Mouse (Mus musculus) C2C12 (cell line): Measurements from ENCODE around the gene C530008M17Rik. TPM values are rescaled to one million over a fixed set of nuclear protein-coding genes. Genes with fewer than 3 reads are reported as not detected.

Source experiments
- H3K27me3 ChIP-seq: one replicate; pipeline ENCODE4 v1.6.1; 2011; ENCODE audit not compliant: control insufficient read depth, insufficient read depth, insufficient read length
- H3K36me3 ChIP-seq: one replicate; pipeline ENCODE4 v1.6.1; 2011; ENCODE audit not compliant: control insufficient read depth, insufficient read depth
- H3K4me3 ChIP-seq: one replicate; pipeline ENCODE4 v1.5.1; 2011; ENCODE audit warnings: mild to moderate bottlenecking, control low read depth; ENCODE audit not compliant: poor library complexity, insufficient read depth, severe bottlenecking
- H3K79me2 ChIP-seq: one replicate; pipeline ENCODE4 v1.6.1; 2011; ENCODE audit not compliant: control insufficient read depth, insufficient read depth
- H3K79me3 ChIP-seq: one replicate; pipeline ENCODE4 v1.6.1; 2011; ENCODE audit warnings: low read depth, control low read depth
- H3ac ChIP-seq: one replicate; pipeline ENCODE3; 2011; ENCODE audit warnings: low read depth; ENCODE audit not compliant: control insufficient read depth, insufficient read length
- CEBPB ChIP-seq: IDR thresholded peaks from one replicate; pipeline ENCODE4 v1.6.1; 2011; ENCODE audit warnings: low read depth, mild to moderate bottlenecking, control low read depth, moderate library complexity
- CTCF ChIP-seq: IDR thresholded peaks from one replicate; pipeline ENCODE4 v1.5.1; 2011; ENCODE audit not compliant: control insufficient read depth, insufficient read depth, insufficient read length
- FOSL1 ChIP-seq: IDR thresholded peaks from one replicate; pipeline ENCODE4 v1.8.0; 2011; ENCODE audit warnings: mild to moderate bottlenecking, low read length; ENCODE audit not compliant: poor library complexity, insufficient read depth, severe bottlenecking
- MAX ChIP-seq: IDR thresholded peaks from one replicate; pipeline ENCODE4 v1.6.1; 2011; ENCODE audit warnings: mild to moderate bottlenecking, control low read depth
- MYOD1 ChIP-seq: IDR thresholded peaks from one replicate; pipeline ENCODE4 v1.6.1; 2011; ENCODE audit warnings: low read depth; ENCODE audit not compliant: control insufficient read depth, insufficient read length
- MYOG ChIP-seq: IDR thresholded peaks from one replicate; pipeline ENCODE4 v1.6.1; 2011; ENCODE audit not compliant: control insufficient read depth, insufficient read length; ENCODE audit errors: extremely low read depth
- USF1 ChIP-seq: IDR thresholded peaks from one replicate; pipeline ENCODE4 v1.6.1; 2011; ENCODE audit warnings: low read depth, mild to moderate bottlenecking, control low read depth, moderate library complexity
- polyA plus RNA-seq: library from polyadenylated mRNA; unstranded; fragments of >200 nt; fragmentation: generic; extraction: Trizol; gene quantifications from one replicate; pipeline ENCODE4 v1.2.1, GENCODE M21; 2012; ENCODE audit warnings: missing spikeins

The C530008M17Rik gene
- polyA plus RNA-seq, 1 experiment: 4.6 TPM

DNA sequence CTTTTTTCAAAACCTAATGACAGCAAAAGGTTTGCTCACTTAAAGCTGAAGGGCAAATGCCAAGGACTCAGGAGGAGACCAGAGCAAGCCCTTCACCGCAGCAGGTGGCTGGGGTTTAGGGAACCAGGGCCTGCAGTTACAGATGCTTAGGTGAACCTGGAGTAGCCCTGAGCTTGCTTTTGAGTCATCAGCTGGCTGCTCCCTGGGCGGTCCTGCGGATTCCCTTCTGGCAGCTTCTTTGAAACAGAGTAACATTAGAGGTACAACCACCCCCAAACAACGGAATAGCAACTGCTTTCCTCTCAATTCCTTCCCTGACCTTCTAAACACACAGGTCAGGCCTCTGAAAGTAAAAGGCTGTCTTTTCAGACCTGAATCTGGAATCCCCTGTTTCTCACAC lies 116.5 kb downstream of the C530008M17Rik start:
- H3K27me3 ChIP-seq: no peaks in the 10 kb centered on the region
- no peaks in the 10 kb centered on the region for H3K79me2 ChIP-seq
- H3K4me3 ChIP-seq: no peak overlapping the region
- no peaks in the 10 kb centered on the region for H3K79me3 ChIP-seq
- TF ChIP-seq MYOD1 (no peak), CTCF (no peak), CEBPB (no peak), USF1 (no peak), FOSL1 (no peak), MAX (no peak), MYOG (no peak)
- no peaks in the 10 kb centered on the region for H3K36me3 ChIP-seq
- no peak overlapping the region for H3ac ChIP-seq

DNA sequence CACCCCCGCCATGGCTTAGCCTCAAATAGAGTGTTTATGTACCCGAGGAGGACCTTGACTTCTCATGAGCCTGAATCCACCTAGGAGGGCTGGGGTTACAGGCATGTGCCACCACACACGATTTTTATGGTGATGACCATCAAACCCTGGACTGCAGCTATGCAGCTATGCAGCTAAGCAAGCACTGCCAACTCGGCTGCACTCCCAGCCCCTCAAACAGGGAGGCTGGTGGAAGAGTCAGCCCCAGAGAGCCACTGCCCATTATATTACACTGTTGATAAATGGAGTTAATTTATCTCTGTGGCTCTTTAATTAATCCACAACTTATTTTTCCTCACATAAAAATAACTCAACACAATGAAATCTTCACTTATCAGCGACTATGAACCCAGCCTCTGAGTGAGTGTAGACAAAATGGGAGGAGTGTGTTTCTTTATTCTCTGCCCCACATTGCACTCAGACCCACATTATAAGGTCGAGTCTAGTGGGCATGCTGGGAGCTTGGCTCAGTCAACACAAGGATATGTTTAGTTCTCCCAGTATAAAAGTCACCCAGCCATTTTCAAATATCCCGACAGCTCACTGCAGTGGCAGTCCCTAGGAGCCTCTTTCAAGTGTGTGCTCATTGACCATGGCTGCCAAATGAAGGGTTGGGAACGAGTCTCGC lies 117.3 kb downstream of the C530008M17Rik start:
- H3K79me2 ChIP-seq: no peaks in the 10 kb centered on the region
- H3ac ChIP-seq: no peak overlapping the region
- TF ChIP-seq FOSL1: no peak
- TF ChIP-seq CTCF: no peak
- TF ChIP-seq CEBPB: no peak
- TF ChIP-seq MYOG: no peak
- no peak for TF ChIP-seq USF1
- TF ChIP-seq MAX: no peak
- no peak for TF ChIP-seq MYOD1
- H3K36me3 ChIP-seq: no peaks in the 10 kb centered on the region
- H3K4me3 ChIP-seq: no peak overlapping the region
- no peaks in the 10 kb centered on the region for H3K27me3 ChIP-seq
- no peaks in the 10 kb centered on the region for H3K79me3 ChIP-seq

DNA sequence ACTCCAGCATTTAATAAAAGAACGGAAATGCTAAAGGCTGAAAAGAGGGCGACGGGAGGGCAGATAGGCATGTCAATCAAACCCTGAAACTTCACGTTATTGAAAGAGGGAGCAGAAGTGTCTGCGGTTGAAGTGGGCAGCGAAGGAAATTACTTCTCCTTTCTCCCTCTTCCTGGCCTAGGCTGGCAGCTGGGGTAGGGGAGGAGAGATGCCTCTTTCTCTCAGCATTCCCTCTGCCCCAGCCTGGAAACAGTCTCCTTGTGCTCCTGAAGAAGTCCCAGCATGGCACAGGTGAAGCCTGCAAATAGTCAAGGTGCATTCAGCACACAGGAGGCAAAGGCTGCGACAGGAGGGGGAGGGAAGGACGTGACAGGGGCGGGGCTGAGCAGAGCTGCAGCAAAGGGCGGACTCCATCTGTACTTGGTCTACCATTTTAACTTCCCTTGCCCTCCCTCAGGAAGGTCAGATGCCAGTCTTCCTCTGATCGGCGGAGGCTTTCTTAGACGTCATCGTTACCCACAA lies 122.8 kb downstream of the C530008M17Rik start:
- Histone ChIP-seq H3K36me3 (no peaks in the 10 kb centered on the region), H3K79me3 (no peaks in the 10 kb centered on the region), H3K27me3 (no peaks in the 10 kb centered on the region), H3K79me2 (no peaks in the 10 kb centered on the region), H3K4me3 (no peak overlapping the region), H3ac (no peak overlapping the region)
- TF ChIP-seq MYOG (no peak), USF1 (no peak), FOSL1 (no peak), CTCF (no peak), MYOD1 (no peak), MAX (no peak), CEBPB (no peak)

DNA sequence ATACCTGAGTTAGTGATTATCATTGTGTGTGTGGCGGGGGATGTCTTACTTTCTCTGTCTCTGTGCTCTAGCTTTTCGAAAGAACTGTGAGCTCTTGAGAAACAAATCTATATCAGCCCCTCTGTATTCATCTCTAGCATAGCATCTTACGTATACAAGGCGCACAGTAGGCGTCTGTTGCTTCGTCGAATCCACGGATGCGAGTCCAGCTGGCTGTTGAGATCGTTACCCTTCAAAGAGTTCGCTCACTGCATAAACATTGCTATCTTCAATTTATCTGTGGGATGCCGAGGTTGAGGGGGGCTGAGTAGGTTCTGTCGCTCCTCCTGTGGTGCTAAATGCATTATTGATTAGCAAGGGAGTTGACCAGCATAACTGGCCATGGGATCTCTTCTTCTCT lies 125.6 kb downstream of the C530008M17Rik start:
- TF ChIP-seq MYOG (no peak), CEBPB (no peak), MYOD1 (no peak), FOSL1 (no peak), USF1 (no peak), CTCF (no peak), MAX (no peak)

DNA sequence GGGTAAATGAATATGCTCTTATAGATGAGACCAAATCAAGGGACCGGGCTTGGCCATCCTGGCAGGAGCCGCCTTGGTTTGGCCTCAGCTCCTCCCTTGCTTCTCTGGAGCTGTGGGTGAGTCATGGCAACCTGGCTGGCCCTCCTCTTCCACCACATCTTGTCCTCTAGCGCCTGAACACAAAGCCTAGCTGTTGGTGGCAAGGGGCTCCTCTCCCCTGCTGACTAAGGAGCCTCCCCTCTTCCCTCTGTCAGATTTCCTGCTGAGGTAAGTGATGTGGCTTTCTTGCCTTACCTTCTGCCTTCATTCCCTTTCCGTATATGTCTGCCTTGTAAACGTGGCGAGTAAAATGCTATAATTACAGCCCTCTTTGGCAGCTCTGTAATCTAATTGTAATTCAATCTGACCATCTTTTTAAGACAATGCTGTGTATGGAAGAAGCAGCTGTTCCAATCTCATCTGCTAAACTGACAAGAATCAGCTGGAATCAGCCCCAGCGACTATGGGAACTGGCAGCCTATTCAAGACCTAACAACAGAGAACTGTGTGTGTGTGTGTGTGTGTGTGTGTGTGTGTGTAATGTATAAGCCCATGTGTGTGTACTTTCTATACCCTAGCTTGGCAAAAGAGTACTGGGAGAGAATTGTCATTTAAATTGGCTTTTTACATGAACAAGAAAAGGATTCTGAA lies 126.2 kb downstream of the C530008M17Rik start:
- TF ChIP-seq MYOD1 (peak; percentile 73), CTCF (no peak), USF1 (no peak), CEBPB (no peak)
- no peaks in the 10 kb centered on the region for H3K79me3 ChIP-seq
- no peak overlapping the region for H3ac ChIP-seq
- H3K36me3 ChIP-seq: no peaks in the 10 kb centered on the region
- H3K79me2 ChIP-seq: no peaks in the 10 kb centered on the region
- H3K4me3 ChIP-seq: no peak overlapping the region
- no peaks in the 10 kb centered on the region for H3K27me3 ChIP-seq

More for the DNA sequence above, 125.6 kb downstream of the C530008M17Rik start:
- Histone ChIP-seq H3ac (no peak overlapping the region), H3K27me3 (no peaks in the 10 kb centered on the region), H3K36me3 (no peaks in the 10 kb centered on the region), H3K79me3 (no peaks in the 10 kb centered on the region), H3K4me3 (no peak overlapping the region), H3K79me2 (no peaks in the 10 kb centered on the region)
